Mouse (Mus musculus): Measurements from ENCODE around the gene Trank1.
A peak's percentile ranks its signal among the peaks of the same experiment; 100 is the strongest.

Gene Trank1

DNA sequence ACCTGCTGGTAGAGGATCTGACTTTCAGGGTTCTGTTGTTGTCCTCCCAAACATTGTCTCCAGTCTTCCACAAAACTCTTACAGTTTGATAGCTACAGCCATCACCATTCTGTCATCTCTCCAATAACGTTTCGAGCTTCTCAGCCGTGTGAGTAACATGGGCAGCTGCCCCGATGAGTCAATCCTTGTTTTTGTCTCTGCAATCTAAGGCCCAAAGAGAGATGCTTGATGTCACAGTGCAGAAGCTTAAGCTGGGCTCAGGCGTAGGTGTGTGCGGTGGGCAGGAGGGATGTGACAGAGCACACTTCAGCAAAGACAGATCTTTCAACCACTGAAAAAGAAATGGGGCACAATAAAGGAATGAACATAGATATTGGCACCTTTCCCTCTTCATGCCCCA is 7.5 kb upstream of the Trank1 start:
- DNase-seq = no peak

DNA sequence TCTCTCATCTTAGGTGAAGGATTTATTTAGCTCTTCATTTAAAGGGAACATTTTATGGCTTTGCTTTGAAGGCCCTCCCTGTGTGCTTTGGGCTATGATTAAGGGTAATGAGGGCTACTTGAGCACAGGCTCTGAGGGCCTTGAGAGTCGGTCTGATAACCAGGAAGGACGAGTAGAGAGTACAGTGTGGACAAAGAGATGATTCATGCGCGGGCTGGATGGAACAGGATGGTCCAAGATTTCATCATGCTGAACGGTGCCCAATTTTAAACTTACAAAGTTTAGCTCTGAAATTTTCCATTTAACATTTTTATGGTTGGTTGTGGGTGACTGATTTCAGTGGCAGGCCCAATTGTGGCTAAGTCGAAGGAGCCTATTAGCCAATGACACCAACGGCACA is 5.4 kb upstream of the Trank1 start:
- no peak for DNase-seq

- DNase-seq = peak in 1 of 2 experiments; percentile 15
Observed at GRCm38 (mm10) chr9:111311843-111312441, 403 bp downstream of the Trank1 start.

- peak in 1 of 2 experiments; percentile 12 for DNase-seq
Observed at GRCm38 (mm10) chr9:111312442-111313141, 1.1 kb downstream of the Trank1 start.

GRCm38 (mm10) chr9:111313299-111313698 is 1.8 kb downstream of the Trank1 start:
- DNase-seq = no peak

DNA sequence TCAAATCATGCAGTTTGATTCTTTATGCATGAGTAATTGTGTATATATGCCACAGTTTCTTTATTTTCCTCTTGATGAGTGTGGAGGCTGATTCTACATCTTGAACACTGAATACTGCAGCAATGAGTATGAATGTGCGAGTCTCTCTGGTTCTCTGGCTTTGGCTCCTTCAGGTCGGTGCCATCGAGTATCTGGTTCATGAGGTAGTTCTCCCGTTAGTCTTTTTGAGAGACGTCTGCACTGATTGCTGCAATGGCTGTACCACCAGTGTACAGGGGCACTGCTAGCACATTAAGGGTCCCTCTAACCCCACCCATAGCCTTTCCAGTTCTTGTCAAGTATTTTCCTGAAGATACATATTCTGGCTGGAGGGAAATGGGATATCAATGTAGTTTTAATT is 2.3 kb downstream of the Trank1 start:
- DNase-seq = no peak

DNA sequence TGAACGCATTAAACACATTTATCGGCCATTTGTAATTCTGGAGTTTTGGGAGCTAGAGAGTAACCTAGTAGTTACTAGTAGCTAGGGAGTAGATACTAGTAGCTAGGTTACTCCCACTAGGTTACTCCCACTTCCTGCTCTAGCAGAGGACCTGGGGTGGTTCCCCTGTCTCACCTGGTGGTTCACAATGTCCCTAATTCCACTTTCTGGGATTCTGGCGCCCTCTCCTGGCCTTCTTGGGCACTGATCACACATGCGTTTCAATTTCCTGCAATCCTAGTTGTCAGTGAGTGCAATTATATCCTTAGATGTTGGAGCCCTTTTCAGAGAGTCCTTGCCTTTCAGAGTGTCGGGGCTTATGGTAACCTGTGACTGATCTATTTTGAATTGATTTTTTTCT is 2.7 kb downstream of the Trank1 start:
- DNase-seq = peak; percentile 48 to 58

DNA sequence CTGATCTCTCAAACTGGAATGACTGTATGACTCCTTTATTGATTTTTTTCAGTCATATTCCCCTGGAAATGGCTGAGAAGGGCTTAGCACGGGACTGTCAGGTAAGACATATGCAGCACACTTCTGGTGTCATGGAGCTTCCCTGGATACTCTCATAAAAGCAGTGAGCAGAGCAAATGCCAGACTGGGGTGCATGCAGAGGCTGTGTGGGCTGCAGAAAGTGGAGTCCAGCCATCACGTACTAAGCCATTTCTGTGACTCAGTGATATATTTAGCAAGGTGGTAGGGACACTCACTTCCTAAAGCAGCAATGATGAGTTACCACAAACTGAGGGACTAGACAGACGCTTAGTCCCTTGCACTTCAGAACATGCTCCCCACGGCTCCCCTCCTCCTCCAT is 9.4 kb downstream of the Trank1 start:
- DNase-seq = no peak

DNA sequence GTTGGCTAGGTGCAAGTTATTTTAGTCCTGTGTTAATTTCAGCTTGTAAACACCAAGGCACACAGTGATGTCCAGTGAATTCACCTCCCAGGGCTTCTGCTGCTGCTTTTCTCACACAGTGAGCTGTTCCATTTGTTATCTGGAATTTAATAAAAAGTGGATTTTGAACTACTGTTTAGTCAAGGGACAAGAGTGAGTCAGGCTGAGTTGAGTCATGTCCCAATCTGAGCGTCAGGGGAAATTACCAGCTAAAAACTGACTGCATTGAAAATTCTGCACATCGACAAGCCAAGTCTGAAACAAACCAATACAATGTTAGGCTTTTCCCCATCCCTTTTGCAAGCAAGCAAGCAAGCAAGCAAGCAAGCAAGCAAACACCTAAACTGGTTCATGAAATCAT is 13.3 kb downstream of the Trank1 start:
- no peak for DNase-seq

DNA sequence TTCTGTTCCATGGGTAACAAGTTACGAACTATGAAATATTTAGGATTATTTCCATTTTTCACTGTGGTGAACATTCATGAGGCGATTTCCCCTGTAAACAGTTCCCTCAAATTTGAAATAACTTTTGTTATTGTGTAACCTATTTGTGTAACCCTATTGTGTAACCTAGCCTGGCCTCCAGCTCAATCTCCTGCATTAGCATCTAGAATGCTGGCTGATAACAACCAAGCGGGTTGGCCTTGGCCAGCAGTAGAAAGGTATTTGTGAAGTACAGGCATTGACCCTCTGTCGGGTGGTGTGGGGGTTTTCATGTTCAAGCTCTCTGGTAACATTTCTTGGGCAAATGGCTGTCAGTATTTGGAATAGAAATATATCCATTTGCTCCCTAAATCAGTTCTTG is 18.3 kb downstream of the Trank1 start:
- no peak for DNase-seq

DNA sequence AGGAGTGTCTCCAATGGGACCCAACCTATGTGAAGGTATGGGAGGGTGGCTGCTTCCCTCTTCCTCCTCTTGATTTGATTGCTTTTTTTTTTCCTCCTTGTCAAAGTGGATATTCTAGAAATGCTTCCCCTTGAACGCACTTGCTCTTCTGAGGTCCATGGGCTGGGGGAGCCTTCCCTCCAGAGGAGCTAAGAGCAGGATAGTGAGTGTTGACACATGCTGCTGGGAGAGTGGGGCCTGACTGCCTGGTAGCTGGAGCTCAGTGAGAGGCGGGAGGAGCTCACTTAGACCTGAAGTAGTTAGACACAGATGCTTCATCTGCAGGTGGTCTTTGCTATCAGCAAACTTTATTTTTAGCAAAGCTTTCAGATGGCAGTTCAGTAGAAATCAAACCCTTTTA is 22.3 kb downstream of the Trank1 start:
- no peak for DNase-seq

- no peak for DNase-seq
Observed at GRCm38 (mm10) chr9:111334555-111335164, 23.1 kb downstream of the Trank1 start.

DNA sequence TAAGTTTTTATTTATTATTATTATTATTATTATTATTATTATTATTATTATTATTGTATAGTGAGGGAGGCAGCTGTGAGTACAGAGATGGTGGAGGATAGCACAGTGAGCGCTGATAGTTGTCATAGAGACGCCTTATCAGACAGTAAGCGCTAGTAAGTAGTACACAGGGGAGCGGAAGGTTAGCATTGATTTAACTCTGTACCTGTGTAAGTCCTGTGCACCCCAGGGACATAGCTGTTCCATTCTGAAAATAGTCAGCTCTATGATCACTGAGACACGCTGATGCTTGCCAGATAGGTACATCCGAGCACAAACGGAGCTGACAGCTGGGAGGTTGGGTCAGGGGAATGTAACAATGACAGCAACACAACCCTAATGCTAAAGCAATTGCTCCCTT is 39.7 kb downstream of the Trank1 start:
- no peak for DNase-seq

GRCm38 (mm10) chr9:111351641-111352040 is 40.1 kb downstream of the Trank1 start:
- no peak for DNase-seq

- no peak for DNase-seq
Observed at GRCm38 (mm10) chr9:111352646-111353045, 41.1 kb downstream of the Trank1 start.

GRCm38 (mm10) chr9:111355041-111355440 is 43.5 kb downstream of the Trank1 start:
- DNase-seq = no peak

GRCm38 (mm10) chr9:111356386-111356785 is 44.8 kb downstream of the Trank1 start:
- peak in 1 of 2 experiments; percentile 10 for DNase-seq

- no peak for DNase-seq
Observed at GRCm38 (mm10) chr9:111363656-111364055, 52.1 kb downstream of the Trank1 start.

GRCm38 (mm10) chr9:111367713-111368112 is 56.2 kb downstream of the Trank1 start:
- DNase-seq = no peak

DNA sequence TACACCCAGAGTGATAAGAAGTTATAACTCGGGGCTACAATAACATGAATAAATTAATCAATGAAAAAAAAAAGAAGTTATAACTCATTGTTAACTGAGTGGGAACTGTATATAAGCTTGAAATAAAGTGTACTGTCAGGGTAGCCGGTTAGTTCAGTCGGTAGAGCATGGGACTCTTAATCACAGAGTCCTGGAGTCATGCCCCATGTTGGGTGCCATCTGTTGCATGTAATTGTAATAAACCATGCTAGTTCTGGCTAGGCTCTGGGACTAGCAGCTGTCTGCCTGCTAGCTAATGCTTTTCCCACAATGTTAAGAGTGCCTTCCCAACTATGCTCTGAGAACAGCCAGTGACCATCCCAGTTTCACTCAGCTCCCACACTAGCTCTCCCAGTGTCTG is 60.5 kb downstream of the Trank1 start:
- no peak for DNase-seq

DNA sequence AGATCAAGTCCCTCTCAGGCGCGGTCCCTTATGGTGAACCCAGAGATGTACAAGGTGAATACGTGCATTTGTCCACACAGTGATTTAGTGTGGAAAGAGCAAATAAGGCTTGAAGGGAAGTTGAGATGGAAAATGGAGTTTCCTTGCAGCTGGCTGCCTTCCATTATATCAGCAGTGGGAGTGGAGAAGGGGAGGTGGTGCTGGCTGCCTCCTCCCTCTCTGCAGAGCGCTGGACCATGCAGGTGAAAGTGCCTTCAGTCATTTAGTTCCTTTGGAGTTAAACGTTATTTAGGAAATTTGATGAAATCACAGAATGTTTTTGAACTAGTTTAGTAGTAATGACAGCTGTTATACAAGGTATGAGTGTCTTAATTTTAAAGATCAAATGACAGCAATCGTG is 66.3 kb downstream of the Trank1 start:
- no peak for DNase-seq

GRCm38 (mm10) chr9:111381056-111382025 is 69.8 kb downstream of the Trank1 start:
- DNase-seq = no peak

DNA sequence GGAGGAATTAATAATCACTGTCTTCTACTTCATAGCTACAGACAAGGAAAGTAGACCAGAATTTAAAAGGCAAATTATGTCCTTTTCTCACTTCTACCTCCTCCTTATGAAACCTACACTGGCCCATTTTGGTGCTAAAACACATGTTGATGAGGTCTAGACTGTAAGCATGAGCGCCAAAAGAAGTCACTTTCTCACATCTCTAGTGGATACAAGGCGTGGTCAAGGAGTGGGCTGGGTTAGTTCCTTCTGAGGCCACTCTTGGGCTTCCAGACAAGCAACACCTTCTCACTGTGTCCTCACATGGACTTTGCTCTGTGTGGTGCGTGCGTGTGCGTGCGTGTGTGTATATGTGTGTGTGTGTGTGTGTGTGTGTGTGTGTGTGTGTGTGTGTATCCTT is 70.9 kb downstream of the Trank1 start:
- DNase-seq = no peak

All from cerebellum, adult 18-20 months (tissue).